Mouse (Mus musculus): ENCODE measurements around the gene Xkr8. TPM values are rescaled to one million over a fixed set of nuclear protein-coding genes. Genes with fewer than 3 reads are reported as not detected.

The Xkr8 gene
- polyA plus RNA-seq (2014; fragmentation: Illumina TruSeq; extraction: RNeasy Lipid Tissue Mini Kit (QIAGEN cat#74804); ENCODE audit: low read depth, low replicate concordance) = 5.3 TPM

DNA sequence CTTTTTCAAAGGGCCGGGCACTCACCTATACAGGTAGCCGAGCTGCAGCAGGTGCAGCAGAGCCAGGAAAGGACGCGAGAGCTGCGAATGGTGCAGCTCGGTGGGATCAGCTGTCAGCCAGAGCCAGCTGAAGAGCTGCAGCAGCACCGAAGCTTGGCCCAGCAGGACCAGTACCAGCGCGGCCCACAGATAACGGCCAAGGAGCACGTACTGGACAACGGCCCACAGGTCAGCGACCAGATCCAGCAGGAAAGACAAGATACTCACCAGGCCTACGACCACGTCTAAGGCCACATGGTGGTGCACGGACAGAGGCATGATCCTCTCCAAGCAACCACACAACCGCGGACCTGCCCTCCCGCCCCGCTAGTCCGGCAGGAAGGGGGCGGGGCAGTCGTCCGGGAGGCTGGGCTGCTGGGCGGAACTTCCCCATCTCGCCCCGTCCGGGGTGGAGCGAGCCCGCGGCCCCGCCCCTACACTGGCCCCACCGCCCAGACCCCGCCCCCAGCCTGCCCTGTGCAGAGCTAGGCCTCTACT, at the start of gene Xkr8:
Gene Xkr8 (minus strand): TSS at position 399 of the 537 bp plus-strand sequence.

DNA sequence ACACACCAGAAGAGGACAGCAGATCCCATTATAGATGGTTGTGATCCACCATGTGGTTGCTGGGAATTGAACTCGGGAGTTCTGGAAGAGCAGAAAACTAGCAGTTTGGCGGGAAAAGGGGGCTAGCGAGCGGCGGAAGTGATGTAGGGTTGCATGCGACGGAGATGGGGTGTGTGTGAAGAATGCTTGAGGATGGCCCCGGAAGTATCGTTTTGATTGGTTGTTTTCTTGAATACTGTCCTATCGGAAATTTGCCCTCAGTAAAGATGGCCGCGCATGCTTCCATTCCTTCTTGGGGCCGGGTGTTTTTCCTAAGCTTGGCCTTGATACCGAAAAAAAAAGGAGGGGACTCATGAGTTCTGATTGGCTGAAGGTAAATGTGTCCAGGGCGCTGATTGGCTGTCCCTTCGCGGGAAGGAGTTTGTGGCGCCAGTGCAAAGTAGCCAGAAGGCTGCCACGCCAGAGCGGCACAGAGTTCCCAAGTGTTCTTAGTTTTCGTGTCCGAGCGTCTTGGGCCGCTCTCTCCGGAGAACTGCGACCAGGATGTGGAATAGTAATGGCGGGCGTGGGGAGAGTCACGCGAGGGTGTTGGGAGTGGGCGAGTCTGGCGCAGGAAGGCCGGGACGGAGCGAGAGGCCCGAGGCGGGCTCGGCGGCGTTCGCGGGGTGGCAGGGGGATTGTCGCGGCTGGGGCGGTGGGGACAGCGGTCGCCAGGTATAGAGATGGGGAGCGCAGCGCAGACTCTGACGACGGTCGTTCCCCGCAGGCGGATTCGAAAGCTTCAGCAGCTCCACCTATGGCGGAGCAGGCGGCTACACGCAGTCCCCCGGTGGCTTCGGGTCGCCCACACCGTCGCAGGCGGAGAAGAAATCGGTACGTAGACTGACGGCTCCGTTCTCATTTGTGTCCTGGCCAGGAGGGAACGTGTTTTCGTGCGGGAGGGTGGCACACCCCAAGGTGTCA, 35.8 kb upstream of the Xkr8 start, which contains the start of gene Rpa2:
Gene Rpa2 (plus strand): TSS at position 419 of the 963 bp plus-strand sequence.

GRCm38 (mm10) chr4:132756974-132757373, 24.6 kb upstream of the Xkr8 start, which contains the start of gene Smpdl3b:
Gene Smpdl3b (minus strand): TSS chr4:132757252.

Other genes with a start within 250 kb of the Xkr8 start
- 23.7 TPM for gene Sesn2, start 222.0 kb downstream of the Xkr8 start, polyA plus RNA-seq (2014; fragmentation: Illumina TruSeq; extraction: RNeasy Lipid Tissue Mini Kit (QIAGEN cat#74804); ENCODE audit: low read depth, low replicate concordance)
- 323 TPM for gene Atpif1, start 198.9 kb downstream of the Xkr8 start, polyA plus RNA-seq (2014; fragmentation: Illumina TruSeq; extraction: RNeasy Lipid Tissue Mini Kit (QIAGEN cat#74804); ENCODE audit: low read depth, low replicate concordance)
- gene Dnajc8, start 197.0 kb downstream of the Xkr8 start, polyA plus RNA-seq (2014; fragmentation: Illumina TruSeq; extraction: RNeasy Lipid Tissue Mini Kit (QIAGEN cat#74804); ENCODE audit: low read depth, low replicate concordance) = 105 TPM
- 11.8 TPM for gene Ptafr, start 168.5 kb downstream of the Xkr8 start, polyA plus RNA-seq (2014; fragmentation: Illumina TruSeq; extraction: RNeasy Lipid Tissue Mini Kit (QIAGEN cat#74804); ENCODE audit: low read depth, low replicate concordance)
- 16.1 TPM for gene Eya3, start 93.6 kb downstream of the Xkr8 start, polyA plus RNA-seq (2014; fragmentation: Illumina TruSeq; extraction: RNeasy Lipid Tissue Mini Kit (QIAGEN cat#74804); ENCODE audit: low read depth, low replicate concordance)
- gene Smpdl3b, start 24.7 kb upstream of the Xkr8 start, polyA plus RNA-seq (2014; fragmentation: Illumina TruSeq; extraction: RNeasy Lipid Tissue Mini Kit (QIAGEN cat#74804); ENCODE audit: low read depth, low replicate concordance) = 15.6 TPM
- 18.4 TPM for gene Rpa2, start 35.8 kb upstream of the Xkr8 start, polyA plus RNA-seq (2014; fragmentation: Illumina TruSeq; extraction: RNeasy Lipid Tissue Mini Kit (QIAGEN cat#74804); ENCODE audit: low read depth, low replicate concordance)
- 7.7 TPM for gene Themis2, start 63.8 kb upstream of the Xkr8 start, polyA plus RNA-seq (2014; fragmentation: Illumina TruSeq; extraction: RNeasy Lipid Tissue Mini Kit (QIAGEN cat#74804); ENCODE audit: low read depth, low replicate concordance)
- 24.2 TPM for gene Ppp1r8, start 110.6 kb upstream of the Xkr8 start, polyA plus RNA-seq (2014; fragmentation: Illumina TruSeq; extraction: RNeasy Lipid Tissue Mini Kit (QIAGEN cat#74804); ENCODE audit: low read depth, low replicate concordance)
- gene Stx12, start 152.0 kb upstream of the Xkr8 start, polyA plus RNA-seq (2014; fragmentation: Illumina TruSeq; extraction: RNeasy Lipid Tissue Mini Kit (QIAGEN cat#74804); ENCODE audit: low read depth, low replicate concordance) = 56.9 TPM
- 26.7 TPM for gene Fam76a, start 190.0 kb upstream of the Xkr8 start, polyA plus RNA-seq (2014; fragmentation: Illumina TruSeq; extraction: RNeasy Lipid Tissue Mini Kit (QIAGEN cat#74804); ENCODE audit: low read depth, low replicate concordance)
- 2.7 TPM for gene Fgr, start 241.5 kb upstream of the Xkr8 start, polyA plus RNA-seq (2014; fragmentation: Illumina TruSeq; extraction: RNeasy Lipid Tissue Mini Kit (QIAGEN cat#74804); ENCODE audit: low read depth, low replicate concordance)